Mouse (Mus musculus) B cell, adult 2 months (primary cell): ENCODE measurements around the gene Gcn1l1.
A peak's percentile ranks its signal among the peaks of the same experiment; 100 is the strongest.

Source experiments
- DNase-seq, 2 experiments: peaks; one replicate each; pipeline ENCODE4 v3.0.0; 2022

Gene Gcn1l1

DNA sequence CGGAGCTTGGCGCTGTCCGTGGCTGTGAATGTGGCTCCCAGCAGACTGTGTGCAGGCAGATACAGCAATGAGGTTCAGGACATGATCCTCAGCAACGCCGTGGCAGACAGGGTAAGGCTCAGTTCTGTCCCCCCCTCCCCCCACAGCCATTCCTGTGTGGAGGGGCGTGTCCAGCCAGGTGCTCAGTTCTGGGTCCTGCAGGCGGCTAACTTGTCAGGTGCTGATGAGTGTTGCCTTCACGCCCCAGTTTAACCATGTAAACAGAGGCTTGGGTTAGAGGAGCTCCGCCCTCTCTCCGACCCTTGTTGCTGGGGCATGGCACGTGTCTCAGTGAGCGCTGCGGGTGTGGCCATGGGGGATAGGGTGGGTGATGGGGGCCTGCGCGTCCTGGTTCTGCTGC lies 54.6 kb downstream of the Gcn1l1 start:
- no peak for DNase-seq

- no peak for DNase-seq
These were observed 57.6 kb downstream of the Gcn1l1 start for GRCm38 (mm10) chr5:115622686-115623085.

- peak; percentile 65 for DNase-seq
These were observed 58.8 kb downstream of the Gcn1l1 start for GRCm38 (mm10) chr5:115623694-115624440.

DNA sequence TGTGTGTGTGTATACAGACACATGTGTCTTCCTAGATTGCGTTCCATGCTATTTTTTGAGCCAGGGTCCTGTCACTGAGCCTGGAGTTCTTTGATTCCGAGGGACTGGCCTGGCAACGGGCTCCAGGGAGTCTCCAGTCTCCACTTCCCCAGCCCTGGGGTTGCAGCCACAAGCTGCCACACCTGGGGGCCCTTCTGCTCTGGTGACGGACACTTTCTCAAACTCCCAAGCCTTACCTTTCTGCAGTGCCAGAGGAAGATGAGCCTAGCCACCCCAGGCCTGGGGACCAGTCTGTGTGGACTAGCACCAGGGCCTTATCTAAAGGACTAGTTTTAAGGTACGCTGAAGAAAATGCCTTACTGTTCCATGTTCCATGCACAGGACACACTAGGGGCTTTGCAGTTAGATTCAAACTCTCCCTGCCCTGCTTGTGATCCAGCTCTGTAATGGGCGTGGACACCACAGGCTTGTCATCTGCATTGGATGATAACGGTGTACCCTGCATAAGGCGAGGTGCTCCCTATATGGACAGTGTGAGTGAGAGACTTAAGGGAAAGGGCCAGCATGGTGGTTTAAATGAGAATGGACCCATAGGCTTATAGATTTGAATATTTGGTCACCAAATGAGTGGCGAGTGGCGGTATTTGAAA lies 61.3 kb downstream of the Gcn1l1 start:
- no peak for DNase-seq

- DNase-seq, result peak; percentile 10 to 17
These were observed 63.0 kb downstream of the Gcn1l1 start for GRCm38 (mm10) chr5:115628083-115628482.

DNA sequence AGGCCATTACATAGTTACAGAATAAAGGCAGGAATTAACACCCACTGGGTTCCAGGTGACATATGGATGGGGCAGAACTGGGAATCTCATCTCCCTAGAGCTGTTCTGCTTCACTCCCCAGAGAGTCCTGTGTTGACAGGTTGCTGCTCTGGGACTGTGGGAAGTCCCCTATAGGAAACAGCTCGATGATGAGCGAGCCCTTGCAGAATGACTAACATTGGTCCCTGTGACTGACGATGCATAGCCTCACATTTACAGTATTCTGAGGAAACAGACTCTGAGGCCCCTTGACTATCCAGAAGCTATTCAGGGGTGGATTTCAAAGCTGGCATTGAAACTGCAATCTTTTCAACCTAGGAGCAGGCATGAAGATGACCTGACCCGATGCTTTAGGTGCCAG lies 64.6 kb downstream of the Gcn1l1 start:
- DNase-seq, result no peak

DNA sequence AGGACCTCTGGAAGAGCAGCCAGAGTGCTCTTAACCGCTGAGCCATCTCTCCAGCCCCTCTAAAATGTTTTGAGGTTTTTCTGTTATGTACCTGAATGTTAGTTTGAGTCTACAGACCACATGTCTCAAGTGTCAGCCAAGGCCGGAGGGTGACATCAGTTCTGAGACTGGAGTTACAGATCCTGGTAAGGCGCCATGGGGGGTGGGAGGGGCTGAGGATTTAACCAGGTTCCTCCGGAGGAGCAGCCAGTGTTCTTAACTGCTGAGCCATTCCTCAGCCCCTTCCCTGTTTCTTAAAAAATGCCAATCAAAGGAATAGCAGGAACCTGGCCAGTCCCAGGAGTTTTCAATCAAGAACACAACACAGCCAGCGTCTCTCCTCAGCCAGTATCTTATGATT lies 65.2 kb downstream of the Gcn1l1 start:
- no peak for DNase-seq

DNA sequence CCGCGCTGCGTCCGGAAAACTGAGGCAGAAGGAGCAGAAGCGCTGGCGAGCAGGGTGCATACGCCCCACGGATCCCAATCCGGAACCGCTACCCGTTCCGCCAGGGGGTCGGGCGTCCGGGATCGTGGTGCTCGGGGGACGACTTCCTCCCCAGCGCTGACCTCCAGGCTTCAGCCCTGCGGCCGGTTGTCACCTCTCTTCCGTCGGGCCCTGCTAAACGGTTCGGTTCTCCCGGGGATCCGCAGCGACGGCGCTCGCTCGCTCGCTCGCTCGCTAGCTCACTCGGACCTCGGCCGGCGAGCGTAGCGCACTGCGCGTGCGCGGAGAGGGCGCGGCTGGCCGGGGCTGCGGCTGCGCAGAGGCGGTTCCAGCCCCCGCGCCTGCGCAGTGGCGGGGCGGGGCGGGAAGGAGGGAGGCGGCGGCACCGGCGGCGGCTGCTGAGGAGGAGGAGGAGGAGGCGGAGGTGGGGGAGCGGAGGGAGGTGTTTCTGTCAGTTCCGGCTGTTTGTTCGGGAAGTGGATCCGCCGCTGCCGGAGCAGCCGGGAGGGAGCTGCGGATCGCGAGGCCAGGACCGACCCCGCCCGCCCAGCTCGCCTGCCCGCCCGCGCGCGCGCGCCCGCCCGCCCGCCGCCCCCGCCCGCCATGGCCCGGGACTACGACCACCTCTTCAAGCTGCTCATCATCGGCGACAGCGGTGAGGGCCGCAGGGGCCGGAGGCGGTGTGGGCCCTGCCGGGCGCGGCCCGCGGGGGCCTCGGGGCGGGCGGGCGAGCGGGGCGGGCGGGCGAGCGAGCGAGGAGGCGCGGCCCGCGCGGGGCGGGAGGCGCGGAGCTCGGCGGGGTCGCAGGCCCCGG lies 66.7 kb downstream of the Gcn1l1 start, which contains the start of gene Rab35:
TSS of gene Rab35 (plus strand) at position 404 of the 853 bp plus-strand sequence.
- DNase-seq, result peak; percentile 93 to 96

DNA sequence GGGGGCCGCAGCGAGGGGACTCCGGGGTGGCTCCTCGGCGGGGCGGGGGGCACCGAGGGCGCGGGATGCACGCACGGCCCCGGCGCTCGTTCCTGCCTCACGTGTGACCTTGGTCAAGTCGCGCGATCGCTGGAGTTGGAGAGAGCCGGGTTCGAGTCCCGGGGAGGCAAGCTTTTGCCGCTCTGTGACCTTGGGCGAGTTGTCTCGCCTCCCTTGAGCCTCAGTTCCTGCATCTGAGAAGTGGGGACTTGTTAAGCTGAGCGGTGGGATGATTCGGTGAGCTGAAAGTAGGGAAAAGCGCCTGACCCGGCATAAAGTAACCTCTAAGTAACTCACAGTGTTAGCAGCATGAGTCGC lies 67.3 kb downstream of the Gcn1l1 start:
- peak; percentile 49 to 58 for DNase-seq

GRCm38 (mm10) chr5:115633060-115633459 lies 68.0 kb downstream of the Gcn1l1 start:
- no peak for DNase-seq

GRCm38 (mm10) chr5:115634046-115634445 lies 69.0 kb downstream of the Gcn1l1 start:
- DNase-seq, result no peak

DNA sequence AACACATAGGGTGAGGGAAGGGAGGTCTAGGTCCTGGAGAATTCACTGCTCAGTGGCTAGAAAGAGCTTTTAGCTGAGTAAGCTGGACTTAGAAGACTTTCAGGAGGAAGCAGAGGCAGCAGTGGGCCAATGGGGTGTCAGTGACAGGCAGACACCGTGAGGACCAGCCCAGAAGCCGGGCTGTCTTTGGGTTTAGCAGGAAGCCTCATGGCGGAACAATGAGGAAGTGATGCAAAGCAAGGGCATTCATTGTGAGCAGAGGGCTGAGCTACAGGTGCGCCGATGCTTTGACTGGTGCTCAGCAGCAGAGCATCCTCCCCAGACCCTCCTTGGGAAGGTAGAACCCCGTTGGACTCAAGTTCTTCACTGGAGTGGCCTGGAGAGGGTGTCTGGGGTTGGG lies 70.5 kb downstream of the Gcn1l1 start:
- DNase-seq, result peak; percentile 69

GRCm38 (mm10) chr5:115644192-115644591 lies 79.1 kb downstream of the Gcn1l1 start:
- DNase-seq, result no peak

DNA sequence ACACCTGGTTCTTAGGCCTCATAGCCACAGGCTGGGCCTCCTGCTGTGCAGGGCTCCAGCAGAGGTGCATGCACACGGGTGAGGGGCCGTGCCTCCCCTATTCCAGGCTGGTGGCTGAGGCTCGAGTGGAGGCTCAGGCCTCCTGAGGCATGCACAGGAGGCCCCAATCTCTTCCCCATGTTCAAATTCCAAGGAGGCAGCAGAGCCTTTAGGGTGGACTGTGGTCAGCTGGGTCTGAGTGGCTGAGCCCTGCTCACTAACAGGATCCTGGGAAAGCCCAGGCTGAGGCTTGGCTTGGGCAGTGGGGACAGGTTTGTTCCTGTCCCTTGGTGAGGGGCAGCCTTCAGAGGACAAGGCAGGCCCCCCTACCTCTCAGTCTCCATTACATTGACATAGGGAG lies 83.8 kb downstream of the Gcn1l1 start:
- no peak for DNase-seq

GRCm38 (mm10) chr5:115649699-115650098 lies 84.6 kb downstream of the Gcn1l1 start:
- no peak for DNase-seq

- DNase-seq, result no peak
These were observed 85.8 kb downstream of the Gcn1l1 start for GRCm38 (mm10) chr5:115650885-115651284.

GRCm38 (mm10) chr5:115651821-115652220 lies 86.8 kb downstream of the Gcn1l1 start:
- DNase-seq, result no peak

DNA sequence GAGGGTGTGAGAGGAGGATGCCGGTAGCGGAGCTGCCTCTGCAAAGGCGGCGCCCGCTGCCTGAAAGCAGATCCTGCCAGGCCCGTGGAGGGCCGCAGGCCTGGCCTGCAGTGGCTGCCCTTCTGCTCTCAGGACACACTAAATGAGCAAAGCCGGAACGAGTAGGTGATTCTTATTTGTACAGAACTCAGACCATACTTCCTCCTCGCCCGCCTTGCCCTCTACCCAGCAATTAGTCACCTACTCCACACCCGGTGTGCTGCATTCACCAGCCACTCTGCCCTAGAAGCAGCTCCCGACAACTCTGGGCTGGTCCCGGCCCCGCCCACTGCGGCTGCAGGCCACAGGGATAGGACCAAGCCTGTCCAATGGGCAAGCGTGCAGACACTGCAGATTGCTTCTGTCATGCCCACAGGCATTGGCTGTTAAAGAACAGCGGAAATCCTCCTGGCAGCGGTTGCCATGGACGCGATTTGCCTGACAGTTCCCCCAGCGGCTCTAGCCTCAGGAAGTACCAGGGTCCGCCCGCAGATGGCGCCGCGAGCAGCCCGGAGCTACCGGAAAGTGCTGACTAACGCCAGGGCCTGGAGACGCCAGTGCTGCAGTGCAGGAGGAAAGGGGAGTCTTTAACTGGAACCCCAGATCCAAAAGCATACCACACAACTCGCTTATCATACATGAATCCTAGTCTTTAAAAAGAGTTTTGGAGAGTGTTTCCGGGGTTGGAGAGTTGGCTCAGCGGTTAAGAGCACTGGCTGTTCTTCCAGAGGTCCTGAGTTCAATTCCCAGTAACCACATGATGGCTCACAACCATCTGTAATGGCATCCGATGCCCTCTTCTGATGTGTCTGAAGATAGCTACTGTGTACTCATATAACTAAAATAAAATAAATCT lies 87.9 kb downstream of the Gcn1l1 start:
- peak; percentile 99 for DNase-seq

DNA sequence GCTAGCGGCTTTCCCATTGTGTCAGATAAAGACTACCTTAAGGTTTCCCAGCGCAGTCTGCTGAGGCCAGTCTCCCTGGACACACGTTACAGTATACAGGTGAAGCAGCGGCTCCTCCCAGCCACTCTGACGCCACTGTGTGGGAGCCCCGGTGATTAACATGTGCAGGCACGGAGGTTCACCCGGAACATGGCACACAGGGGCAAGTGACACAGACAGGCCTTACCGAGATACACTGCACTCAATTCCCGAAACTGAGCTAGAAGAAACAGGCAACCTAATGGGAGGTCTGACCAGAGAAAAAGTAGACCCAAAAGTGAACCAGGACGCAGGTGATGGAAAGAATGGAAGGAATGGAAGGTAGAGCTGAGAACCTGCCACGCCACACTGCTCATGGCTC lies 88.7 kb downstream of the Gcn1l1 start:
- DNase-seq, result no peak

DNA sequence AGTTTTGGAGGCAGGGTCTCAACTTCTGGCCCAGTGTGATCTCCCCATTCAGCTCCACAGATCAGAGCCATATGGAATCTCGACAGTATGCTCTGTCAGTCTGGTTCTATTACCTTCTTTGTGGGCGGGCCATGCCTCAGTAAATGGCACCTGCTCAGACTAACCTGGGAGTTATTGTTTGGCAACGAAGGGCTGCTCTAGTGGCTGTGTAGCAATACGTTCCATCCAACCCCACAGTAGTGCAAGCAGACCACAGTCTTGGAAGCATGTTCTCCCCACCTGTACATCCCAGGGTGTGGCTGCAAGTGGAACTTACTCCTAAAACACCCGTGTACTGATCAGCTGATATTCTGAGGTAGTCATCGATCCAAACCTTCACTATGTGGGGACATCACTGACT lies 91.6 kb downstream of the Gcn1l1 start:
- no peak for DNase-seq

GRCm38 (mm10) chr5:115657234-115657633 lies 92.2 kb downstream of the Gcn1l1 start:
- DNase-seq, result no peak

DNA sequence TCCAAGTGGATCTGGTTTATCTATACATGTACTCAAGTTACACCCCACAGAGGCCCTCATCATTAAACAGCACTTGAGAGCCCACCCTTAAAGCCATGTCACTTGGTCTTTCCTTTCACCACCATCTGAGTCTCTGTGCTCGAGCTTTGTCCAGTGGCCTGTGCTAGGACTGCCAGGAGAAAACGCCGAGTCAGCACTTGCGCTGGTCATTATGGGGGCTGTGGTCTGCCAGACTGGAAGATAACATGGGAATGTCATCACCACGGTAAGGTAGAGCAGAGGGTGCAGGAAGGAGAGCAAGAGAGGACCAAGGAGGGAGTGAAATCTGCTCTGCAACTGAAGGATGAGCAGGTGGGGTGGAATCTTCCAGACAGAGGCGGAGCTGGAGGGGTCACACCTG lies 93.3 kb downstream of the Gcn1l1 start:
- DNase-seq, result no peak

- DNase-seq, result no peak
These were observed 97.6 kb downstream of the Gcn1l1 start for GRCm38 (mm10) chr5:115662658-115663057.
